Mouse (Mus musculus) kidney, postnatal 14 days (tissue): ENCODE results near the gene Jaml.

Experiments used
- DNase-seq: peaks from one replicate; pipeline ENCODE4 v3.0.0; 2022; ENCODE audit warnings: mixed read lengths

The Jaml gene

GRCm38 (mm10) chr9:45125211-45125610, 46.2 kb downstream of the Jaml start:
- no peak for DNase-seq

DNA sequence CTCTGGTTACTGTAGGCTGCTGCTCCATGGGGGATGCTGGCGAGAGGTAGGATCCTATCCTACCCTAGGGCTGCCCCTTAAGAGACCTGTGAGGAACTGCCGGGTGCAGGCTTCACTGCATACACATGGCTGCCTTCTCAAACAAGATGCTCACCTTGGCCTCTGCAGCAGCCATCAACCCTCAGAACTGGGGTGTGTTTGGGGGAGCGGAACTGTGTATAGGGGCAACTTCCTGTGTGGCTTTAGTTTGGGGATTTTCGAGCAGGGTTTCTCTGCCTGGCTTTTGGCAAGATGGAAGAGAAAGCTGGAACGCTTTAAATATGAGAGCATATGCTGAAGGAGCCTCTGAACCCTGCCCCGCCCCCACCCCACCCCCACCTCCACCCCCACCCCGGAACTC, 48.0 kb downstream of the Jaml start:
- no peak for DNase-seq

DNA sequence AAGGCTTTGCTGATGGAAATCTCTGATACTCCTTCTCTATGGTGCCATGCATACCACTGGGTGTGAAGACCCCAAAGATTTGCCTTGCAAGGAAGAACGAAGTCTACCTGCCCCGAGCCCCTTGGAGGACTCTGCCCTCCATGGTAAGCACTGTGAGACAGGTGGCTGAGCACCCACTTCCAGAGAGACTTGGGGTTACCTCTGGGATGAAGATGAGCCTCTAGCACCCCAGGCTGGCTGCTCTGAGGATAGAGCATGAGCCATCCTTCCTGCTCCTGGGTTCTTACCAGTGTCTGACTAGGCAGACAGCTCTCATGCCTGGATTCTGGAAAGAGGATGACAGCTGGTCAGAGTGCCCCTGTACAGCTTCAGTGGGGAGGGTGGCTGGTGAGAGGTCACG, 51.1 kb downstream of the Jaml start:
- no peak for DNase-seq

GRCm38 (mm10) chr9:45133484-45134310, 54.7 kb downstream of the Jaml start:
- peak; percentile 76 for DNase-seq

- DNase-seq = no peak
Observed at GRCm38 (mm10) chr9:45136442-45137169, 57.6 kb downstream of the Jaml start.

DNA sequence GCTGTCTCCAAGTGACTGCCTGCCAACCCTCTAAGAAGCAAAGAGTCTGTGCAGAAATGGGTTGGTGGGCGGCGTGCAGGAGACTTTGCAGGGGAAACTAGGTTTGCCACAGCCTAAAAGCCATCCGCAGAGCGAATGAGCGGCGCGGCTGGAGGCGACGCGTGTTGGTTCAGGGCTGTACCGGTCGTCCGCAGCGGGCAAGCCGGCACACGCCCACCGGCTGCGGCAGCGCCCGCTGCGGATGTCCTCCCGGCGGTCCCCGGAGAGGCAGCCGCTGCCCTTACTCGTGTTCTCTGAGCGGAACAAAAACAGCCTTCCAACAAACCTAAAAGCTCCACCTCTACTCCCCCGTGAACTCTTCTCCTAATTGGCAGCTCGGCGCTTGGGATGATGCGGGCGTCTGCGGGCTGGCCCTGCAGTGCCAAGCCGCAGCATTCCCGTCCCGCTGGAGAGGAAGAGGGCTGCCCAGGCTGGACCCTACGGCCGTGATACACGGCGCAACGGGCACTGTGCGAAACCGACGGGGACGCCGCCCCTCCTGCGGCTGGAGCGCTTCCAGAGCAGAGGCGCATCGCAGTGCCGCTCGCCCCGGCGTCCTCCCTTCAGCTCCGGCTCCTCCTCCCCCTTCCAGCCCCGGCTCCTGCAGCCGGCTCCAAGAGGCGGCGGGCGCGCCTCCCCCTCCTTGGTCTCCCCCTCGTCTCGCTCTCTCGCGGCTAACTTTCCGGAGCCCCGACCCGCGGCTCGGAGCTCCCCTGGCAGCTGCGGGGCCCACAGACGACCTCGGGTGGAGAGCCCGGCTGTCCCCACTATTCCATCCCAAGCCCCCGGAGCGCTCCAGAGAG, 59.4 kb downstream of the Jaml start, which contains the start of gene Scn4b:
Gene Scn4b, plus strand, starts transcription at position 205 of the 842 bp plus-strand sequence.
- DNase-seq = peak; percentile 64

DNA sequence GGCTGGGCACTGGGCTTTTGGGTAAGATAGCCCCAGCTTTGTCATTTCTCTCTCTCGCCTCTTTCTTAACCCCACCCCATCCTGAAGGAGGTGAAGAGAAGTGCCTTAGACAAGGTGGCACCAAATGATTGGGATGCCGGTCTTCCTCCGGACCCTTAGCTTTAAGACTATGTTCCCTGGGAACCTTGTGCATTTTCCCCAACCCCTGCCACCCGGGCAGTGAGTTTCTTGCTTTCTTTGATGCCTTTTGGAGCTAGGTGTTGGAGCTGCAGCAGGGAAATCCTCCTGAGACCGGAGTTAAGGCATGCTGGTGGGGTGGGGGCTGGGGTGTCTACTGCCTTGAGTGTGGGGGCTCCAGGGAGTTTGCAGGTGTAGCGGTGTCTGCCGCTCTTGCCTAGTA, 60.1 kb downstream of the Jaml start:
- no peak for DNase-seq

- no peak for DNase-seq
Observed at GRCm38 (mm10) chr9:45140945-45141344, 62.0 kb downstream of the Jaml start.

- peak; percentile 68 for DNase-seq
Observed at GRCm38 (mm10) chr9:45142686-45143085, 63.7 kb downstream of the Jaml start.

DNA sequence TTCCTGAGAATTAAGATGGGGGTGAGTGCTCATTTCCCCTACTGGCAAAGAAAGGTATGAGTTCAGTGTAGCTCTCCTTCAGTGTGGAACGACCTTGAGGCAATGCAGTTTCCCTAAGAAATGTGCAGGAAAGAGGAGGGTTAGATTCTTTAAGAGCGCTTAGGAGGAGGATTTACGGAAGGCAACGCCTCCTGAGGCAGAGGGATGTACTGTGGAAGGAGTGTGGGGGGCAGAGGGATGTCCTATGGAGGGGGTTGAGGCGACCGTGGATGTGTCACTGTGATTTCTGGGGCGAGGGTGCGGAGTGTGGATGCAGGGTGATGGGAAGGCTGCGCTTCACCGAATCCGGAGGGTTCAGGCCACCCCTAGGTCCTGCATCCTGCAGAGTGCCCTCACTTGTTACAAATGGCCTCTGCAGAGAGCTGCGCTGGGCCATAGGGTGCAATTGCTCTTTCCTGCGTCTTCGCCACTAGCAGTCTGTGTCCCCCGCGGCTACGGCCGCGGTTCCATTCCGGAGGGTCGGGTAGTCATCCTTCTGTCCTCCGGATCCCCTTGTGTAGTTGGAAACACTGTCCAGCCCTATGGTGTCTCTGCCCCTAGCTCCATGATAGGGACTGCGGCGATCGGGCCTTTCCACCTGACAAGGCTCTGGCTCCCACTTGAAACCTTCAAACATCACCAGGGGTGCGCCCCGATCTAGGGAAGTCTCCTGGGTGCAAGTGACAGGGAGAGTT, 66.7 kb downstream of the Jaml start:
- no peak for DNase-seq

DNA sequence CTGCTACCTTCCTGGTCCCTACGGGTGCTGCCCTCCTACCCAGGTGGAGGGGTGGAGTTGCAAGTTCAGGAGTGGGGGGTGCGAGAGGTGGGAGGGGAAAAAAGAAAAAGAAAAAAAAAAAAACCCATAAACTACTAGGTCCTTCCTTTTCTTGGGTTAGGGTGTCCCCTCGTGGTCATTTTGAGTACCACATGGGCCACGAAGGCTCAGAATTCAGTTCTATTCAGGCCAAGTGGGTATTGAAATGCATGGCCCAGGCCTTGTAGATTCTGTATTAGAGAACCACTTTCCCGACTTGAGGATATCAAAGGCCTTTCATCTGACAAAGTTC, 67.2 kb downstream of the Jaml start:
- DNase-seq = peak; percentile 74

DNA sequence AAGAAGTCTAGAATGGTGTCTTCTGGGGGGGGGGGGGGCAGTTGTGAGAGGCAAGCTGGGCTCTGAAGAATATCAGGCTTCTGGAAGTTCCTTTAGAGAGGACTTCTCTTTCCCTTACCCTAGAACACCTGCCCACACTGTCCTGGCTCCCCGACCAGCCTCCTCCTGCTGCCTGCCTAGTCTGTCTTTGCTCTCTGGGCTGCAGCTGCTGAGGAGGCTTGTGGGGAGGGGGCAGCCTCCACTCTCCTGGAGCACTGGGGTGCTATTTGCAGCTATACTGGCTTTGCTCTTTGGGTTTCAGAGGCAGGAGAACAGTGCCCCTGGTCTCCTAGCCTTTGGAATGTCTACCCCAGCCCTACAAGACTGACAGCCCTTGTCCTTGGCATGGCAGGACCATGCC, 72.0 kb downstream of the Jaml start:
- DNase-seq = no peak

GRCm38 (mm10) chr9:45153361-45153760, 74.4 kb downstream of the Jaml start:
- DNase-seq = no peak
